Mouse (Mus musculus) embryonic fibroblast, embryonic 13.5 days (primary cell): ENCODE results near the gene Bid.

ENCODE experiments used
- CTCF ChIP-seq: IDR thresholded peaks from 2 replicates; pipeline ENCODE4 v1.5.1; 2011; ENCODE audit warnings: mild to moderate bottlenecking, control low read depth, low read length, moderate library complexity, borderline replicate concordance; ENCODE audit not compliant: insufficient read depth
- POLR2A ChIP-seq: IDR thresholded peaks from 2 replicates; pipeline ENCODE4 v1.6.1; 2011; ENCODE audit warnings: low read depth, mild to moderate bottlenecking, control low read depth, low read length, moderate library complexity

- TF ChIP-seq CTCF (no peak), POLR2A (no peak)
Observed at GRCm38 (mm10) chr6:120955215-120955614, 38.6 kb upstream of the Bid start.
